Mouse (Mus musculus) urinary bladder, postnatal 4 days (tissue): ENCODE measurements around the gene Sco1.
"Not testable (repeated sequence)": the region's sequence is repeated elsewhere in the genome, so short reads cannot be mapped to it uniquely, and the experiment has no call there.

Source experiments
- DNase-seq, 2 experiments: peaks; one replicate each; pipeline ENCODE4 v3.0.0; 2021 to 2022; ENCODE audit warnings: low spot score in 2 of 2

Sco1 gene

DNA sequence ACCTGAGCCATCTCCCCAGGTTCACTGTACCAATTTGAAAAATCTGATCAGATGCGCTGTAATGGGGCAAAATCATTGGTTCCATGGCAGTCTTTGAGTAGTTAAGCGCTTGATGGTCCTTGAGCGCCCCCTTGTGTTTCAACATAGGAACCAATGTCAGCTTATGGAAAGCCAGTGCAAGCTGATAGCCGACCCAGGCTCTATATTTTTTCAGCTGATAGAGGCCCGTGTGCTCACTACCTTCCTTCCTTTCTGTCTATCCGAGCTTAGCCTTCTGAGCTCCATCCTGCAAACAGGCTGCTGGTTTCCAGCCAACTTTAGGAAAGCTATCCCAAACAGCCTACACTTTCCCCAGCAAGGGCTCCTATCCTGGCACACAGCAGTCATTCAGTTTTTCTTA lies 33.0 kb downstream of the Sco1 start:
- DNase-seq, result peak; percentile 32 to 75

DNA sequence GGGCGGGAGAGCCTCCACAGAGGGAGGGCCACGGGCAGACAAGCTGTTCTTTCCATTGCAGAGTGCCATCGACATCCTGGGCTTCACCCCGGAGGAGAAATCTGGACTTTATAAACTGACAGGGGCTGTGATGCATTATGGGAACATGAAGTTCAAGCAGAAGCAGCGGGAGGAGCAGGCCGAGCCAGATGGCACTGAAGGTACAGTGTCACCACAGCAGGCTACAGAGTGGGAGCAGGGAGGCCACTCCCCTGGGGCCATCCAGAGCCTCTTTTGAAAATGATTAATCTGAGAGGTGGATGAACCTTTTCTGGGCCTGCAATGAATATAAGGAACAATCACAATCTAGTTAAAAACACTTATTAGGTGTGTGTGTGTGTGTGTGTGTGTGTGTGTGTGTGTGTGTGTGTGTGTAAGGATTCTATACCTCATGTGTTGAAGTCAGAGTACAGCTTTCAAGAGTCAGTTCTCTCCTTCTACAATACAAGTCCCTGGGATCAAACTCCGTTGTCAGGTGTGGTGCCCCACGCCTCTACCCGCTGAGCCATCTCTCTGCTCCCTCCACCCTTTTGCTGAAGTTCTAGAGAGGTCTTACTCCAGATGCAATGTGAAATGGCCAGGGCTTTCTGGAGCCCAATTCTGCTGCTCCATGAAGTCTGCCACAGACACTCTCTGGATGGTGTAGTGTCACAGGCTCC lies 34.1 kb downstream of the Sco1 start:
- DNase-seq, result no peak

DNA sequence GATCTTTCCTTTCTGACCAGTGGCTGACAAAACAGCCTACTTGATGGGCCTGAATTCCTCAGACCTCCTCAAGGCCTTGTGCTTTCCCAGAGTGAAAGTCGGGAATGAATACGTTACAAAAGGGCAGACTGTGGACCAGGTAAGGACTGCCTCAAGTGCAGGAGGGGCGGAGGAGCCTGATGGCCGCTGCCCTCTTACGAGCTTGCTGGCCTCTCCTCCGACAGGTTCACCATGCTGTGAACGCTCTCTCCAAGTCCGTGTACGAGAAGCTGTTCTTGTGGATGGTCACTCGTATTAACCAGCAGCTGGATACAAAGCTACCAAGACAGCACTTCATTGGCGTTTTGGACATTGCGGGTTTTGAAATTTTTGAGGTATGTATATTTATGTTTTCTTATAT lies 34.8 kb downstream of the Sco1 start:
- no peak for DNase-seq

DNA sequence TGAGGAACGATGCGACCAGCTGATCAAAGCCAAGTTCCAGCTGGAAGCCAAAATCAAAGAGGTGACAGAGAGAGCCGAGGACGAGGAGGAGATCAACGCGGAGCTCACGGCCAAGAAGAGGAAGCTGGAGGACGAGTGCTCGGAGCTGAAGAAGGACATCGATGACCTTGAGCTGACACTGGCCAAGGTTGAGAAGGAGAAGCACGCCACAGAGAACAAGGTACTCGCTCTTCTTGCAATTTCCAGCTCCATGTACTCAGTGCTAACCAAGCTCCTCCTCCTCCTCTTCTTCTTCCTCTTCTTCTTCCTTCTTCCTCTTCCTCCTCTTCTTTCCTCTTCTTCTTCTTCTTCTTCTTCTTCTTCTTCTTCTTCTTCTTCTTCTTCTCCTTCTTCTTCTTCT lies 39.9 kb downstream of the Sco1 start:
- not testable (repeated sequence) for DNase-seq

DNA sequence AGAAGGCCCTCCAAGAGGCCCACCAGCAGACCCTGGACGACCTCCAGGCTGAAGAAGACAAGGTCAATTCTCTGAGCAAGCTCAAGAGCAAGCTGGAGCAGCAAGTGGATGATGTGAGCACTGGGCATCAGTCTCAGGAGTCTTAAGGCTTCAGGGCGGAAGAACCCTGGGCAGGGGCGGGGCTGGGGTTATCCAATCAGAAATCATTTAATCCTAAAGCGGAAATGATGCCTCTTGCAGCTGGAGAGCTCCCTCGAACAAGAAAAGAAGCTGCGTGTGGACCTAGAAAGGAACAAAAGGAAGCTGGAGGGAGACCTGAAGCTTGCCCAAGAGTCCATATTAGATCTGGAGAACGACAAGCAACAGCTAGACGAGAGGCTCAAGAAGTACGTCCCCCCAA lies 40.7 kb downstream of the Sco1 start:
- DNase-seq, result peak in 1 of 2 experiments; percentile 54

DNA sequence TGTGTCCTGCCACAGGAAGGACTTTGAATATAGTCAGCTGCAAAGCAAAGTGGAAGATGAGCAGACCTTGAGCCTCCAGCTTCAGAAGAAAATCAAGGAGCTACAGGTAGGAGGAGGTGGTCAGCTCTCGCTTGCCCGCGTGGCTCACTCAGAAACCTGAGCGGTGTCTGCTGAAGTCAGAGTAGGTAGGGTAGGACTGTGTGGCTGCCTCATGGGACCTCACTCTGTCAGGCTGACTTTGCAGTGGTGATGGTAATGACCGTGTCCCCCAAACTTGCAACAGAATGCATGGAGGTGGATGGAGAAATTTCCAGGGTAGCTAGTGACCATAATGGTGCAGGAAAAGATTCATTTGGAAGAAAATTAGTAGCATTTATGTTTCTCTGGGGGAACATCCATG lies 41.2 kb downstream of the Sco1 start:
- DNase-seq, result no peak

DNA sequence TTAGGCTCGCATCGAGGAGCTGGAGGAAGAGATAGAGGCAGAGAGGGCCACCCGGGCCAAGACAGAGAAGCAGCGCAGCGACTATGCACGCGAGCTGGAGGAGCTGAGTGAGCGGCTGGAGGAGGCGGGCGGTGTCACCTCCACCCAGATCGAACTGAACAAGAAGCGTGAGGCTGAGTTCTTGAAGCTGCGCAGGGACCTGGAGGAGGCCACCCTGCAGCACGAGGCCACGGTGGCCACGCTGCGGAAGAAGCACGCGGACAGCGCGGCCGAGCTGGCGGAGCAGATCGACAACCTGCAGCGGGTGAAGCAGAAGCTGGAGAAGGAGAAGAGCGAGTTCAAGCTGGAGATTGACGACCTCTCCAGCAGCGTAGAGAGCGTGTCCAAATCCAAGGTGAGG lies 42.0 kb downstream of the Sco1 start:
- DNase-seq, result peak in 1 of 2 experiments; percentile 58

DNA sequence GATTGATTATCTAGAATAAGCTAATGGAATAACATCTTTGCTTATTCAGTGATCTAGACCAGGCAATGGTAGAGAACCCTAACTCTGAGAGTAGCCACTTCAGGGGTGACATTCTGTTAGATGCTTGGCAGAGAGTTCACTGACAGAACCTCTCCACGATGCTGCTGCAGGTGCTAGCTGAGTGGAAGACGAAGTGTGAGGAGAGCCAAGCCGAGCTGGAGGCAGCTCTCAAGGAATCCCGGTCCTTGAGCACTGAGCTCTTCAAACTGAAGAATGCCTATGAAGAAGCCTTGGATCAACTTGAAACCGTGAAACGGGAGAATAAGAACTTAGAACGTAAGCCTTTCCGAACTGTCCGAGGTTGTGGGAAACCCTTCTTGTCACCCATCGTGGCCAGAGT lies 45.2 kb downstream of the Sco1 start:
- peak in 1 of 2 experiments; percentile 53 for DNase-seq

DNA sequence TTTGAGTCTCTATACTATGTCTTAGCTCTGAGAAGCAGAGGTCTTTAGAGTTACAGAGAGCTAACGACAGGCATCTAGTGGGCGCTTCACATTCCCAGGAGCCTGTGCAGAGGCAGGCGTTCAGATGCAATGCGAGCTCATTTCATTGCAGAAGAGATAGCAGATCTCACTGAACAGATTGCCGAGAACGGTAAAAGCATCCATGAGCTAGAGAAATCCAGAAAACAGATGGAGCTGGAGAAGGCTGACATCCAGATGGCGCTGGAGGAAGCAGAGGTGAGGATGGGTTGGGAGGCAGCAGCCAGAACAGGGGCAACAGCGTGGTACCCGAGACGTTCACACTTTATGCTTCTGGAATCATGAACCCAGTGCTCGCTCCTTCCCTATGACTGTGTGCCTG lies 46.0 kb downstream of the Sco1 start:
- DNase-seq, result peak in 1 of 2 experiments; percentile 44

DNA sequence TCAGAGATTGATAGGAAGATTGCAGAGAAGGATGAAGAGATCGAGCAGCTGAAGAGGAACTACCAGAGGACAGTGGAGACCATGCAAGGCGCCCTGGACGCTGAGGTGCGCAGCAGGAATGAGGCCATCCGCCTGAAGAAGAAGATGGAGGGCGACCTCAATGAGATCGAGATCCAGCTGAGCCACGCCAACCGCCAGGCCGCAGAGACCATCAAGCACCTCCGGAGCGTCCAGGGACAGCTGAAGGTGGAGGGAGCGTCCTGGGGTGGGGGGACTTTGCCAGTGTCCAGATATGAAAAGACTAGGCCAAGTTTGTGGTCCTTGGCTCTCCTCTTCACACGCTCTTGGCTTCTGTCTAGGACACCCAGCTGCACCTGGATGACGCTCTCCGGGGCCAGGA lies 46.8 kb downstream of the Sco1 start:
- peak in 1 of 2 experiments; percentile 56 for DNase-seq

DNA sequence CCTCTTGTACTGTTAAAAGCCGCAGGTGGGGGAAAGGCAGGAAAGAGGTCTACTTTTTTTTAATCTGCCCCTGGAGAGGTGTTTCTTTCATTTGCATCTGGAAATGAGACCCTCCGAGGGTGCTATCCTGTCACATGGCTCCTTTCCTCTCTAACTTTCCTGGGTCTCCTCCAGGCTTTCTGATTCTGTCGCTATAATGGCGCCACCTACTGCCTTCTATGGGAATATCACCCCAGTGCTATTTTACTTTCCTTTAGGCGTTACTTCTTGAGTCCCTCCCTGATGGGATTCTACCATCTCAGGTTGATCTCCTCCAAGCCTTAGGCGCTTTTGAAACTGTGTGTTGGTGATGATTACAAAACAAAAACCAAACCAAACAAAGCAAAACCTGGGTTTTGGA lies 47.7 kb downstream of the Sco1 start:
- peak in 1 of 2 experiments; percentile 51 for DNase-seq

DNA sequence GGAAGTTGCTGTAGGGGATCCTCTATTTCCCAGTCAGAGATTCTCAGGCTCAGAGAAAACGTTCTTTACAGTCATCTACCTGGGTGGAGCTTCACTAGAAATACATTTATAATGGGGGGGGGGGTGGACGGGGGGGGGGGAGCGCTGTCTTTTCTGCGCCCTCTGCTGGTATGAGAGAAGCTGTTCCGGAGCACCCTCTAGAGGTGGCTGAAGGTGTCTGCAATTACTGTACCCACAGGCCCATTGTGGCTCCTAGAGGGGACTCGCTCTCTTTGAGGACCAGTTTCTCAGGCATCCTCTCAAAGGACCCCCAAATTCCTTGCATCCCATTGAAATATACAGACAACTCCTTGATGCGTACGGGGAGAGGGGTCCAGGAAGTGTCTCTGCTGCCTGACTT lies 49.2 kb downstream of the Sco1 start:
- DNase-seq, result no peak

DNA sequence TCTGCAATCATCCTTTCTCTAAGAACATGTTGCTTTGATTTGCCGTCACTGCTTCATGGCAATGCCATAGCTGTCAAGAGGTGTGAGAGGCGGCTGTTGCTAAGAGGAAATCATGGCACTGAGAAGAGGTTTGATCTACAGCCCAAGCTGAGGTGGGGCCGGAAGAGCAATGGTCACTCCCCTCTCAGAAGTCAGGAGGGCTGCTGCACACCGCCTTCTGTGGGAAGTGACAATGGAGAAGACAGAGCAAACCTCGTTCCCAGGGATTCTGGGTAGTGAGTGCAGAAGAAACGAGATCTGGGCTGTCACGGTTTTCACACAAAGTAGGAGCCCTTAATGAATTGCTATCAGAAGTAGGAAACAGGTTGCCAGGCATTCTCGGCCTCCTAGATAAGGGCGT lies 50.8 kb downstream of the Sco1 start:
- no peak for DNase-seq

DNA sequence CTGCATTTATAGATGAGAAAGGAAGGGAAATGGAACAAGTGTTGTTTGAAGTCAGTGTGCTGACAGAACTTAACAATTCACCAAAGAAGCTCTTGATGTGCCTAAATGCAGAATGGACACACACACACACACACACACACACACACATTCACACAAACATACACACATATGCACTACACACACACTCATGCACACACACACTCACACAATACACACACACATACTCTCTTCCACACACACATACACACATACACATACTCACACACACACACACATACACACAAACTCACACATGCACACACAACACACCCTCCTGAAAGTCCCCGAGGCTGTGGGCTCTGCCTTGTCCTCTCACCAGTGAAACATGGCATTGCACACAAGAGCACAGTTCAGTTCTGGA lies 51.8 kb downstream of the Sco1 start:
- no peak for DNase-seq

DNA sequence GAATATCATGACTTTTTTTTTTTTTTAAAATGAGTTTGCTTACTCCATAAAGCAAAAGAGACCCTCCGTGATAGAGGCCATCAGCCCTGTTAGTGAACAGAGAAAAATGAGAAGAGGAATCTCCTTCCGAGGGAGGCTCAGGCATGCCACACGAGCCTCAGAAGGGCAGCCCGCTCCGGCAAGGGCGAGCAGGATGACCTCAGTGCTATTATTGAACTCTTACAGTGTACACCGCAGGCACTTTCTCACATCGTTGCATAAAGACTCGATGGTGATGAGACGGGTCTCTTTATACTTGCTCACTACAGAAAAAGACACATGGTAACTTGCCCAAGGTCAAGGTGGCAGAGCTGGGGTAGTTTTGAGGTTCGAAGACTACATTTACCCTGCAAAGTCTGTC lies 52.2 kb downstream of the Sco1 start:
- no peak for DNase-seq

DNA sequence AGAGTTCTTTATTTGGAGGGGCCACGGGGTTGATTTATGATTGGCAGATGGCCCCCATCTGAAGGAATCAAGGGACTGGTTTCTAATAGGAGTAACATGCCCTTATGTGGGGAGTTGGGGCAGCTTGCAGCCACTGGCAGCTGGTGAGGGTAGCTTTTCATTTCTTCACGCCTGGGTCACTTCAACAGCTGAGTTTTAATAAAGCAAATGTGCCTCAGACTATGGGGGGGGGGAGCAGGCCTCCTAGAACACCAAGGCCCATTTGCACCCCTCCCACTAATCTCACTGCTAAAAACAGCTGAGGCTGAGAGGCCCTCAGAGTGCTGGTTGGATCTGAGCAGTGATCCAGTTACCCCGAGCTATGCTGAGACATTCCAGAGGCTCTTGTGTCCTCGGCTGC lies 53.2 kb downstream of the Sco1 start:
- DNase-seq, result no peak

DNA sequence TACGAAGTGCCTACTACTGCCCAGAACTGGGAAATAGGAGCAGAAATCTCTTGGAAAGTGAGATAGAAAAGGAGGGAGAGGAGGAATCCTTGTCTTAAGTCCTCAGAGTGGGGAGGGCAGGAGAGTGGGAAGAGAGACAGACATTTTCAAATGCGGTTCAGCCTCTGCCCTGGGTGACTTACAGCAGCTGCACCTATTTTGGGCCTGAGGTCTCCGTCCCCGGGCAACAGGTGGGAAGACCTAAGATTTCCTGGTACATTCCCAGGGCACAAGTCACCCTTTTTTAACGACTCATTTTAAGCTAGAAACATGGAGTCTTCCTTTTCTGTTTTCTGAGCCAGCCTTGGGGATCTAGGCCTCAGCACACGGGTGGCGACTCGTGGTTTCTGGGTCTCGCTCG lies 54.5 kb downstream of the Sco1 start:
- DNase-seq, result no peak

DNA sequence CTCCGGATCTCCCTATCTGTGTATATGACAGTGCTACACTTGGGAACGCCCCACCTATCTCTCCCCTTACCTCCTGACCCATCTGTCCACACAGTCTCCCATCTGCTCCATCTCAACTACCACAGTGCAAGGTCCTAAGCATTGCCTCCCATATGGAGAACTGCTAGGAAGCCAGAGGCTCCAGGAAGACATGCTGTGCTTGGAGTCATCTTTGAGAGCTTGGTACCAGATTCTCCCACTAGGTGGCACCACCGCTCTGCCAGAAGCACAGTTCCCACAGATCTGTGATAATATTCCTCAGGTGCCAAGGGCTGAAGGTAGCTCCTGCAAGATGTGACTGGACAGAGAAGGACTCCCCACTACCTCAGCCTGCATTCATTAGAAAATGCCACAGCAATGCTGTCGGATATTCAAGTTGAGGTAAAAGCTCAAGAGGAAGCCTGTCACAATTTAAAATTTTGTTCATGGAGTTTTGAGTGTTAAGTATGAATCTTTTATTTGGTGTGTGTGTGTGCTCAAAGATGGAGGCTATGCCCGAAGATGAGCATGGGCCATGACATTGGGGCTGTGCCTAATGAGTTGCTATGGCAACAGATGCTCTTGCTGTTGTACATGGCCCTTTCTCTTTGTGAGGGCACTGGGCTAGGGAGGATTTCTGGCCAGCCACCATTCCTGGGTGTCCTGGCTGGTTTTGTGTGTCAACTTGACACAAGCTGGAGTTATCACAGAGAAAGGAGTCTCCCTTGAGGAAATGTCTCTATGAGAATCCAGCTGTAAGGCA lies 57.9 kb downstream of the Sco1 start:
- DNase-seq, result peak in 1 of 2 experiments; percentile 32

DNA sequence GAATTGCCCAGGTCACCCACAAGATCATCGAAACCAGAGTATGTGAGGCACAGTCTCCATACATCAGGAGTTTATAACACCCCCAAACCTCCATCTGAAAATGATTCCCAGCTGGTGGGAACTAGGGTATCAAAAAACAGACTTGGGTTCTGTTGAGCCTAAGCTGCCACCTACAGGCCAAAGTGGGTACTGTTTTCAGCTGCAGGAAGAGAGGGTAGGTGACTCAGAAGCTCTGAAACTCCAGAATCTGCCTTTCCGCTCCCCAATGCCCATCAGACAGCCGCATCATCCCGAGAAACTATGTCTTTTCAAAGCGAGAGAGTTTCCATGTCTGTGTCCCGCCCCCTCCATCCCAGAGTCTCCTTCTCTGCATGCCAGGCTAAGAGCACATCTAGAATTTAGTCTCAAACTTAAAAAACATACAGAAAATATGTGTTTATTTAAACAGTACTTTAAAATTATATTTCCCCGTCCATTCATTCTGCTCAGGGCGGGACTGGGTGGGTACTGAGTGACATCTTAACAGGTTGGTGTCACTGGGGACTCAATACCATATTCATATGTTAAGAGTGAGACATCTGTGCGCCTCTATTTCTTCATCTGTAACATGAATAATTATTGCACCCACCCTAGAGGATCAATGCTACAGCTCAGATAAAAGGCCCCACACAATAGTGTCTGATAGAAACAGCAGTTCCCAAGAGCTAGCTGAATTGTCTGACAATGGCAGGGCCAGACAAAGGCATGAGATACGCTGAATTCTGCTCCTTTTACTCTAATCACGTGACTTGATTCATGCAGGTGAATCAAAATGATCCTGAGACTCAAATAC lies 59.8 kb downstream of the Sco1 start:
- DNase-seq, result peak in 1 of 2 experiments; percentile 81

DNA sequence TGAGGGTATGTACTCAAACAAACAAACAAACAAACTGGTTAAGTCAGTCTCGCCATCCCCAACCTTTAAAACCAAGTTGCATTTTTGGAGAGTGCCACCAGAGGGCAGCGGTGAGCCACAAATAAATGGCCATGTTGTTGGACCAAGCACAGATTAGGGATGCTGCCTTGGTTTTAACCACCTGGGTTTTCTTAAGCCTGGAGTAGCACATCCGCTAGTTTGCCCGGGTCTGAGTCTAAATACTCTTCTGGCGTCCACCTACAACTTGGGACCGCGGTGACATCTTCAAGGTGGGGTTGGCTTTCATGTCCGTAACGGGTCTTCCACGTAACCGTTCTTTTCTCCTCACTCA lies 60.4 kb downstream of the Sco1 start:
- DNase-seq, result peak; percentile 36 to 73

DNA sequence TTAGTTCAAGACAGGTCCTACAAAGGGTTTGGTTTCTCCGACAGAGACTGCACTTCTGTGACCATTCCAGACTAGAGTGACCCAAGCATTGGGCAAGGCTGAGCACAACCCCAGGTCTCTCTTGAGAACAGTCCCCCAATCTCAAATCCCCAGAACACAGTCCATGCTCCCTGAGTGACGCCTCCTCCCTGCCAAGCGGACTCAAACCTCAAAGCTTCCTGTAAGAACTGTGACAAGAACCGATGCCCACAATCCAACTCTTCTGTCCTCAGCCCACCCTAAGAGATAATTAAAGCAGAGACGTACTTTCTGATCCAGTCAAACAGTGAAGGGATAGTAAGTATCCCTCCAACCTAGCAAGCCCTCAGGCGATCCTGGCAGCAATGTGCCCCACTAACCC lies 60.9 kb downstream of the Sco1 start:
- DNase-seq, result no peak

DNA sequence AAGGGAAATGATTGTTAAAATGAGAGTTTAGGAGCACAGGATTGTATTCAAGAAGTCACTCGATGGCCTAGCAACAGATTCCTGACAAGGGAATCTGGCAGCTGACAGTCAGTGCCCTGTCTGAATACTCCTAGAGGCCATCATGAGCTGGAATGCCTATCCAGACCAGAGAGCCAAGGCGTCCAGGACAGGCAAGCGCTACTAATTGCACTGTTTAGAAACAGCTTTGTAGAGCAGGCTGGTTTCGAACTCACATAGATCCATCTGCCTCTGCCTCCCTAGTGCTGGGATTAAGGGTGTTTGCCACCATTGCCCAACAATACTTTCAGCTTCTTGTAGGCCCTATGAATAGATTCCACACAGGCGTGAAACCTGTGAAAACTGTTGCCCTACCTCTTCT lies 61.8 kb downstream of the Sco1 start:
- no peak for DNase-seq

DNA sequence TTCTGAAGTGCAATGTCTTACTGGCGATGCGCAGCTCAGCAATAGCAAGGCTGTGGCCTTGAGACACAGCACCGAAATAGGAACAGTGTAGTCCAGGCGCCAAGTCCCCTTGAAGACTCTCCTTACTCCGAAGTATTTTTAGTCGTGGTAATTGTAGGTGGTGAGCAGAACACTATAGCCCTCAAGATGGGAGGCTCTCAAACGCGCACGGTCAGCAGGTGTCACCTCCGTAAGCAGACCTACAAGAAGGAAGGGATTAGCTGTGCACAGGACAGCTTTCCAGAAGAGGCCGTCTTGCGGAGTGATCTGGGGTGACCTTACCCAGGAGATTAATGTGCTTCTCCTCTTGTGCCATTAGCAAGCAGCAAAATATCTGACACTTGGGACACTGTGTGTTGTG lies 62.4 kb downstream of the Sco1 start:
- no peak for DNase-seq
